Mouse (Mus musculus): ENCODE results near the gene Rab42.

The Rab42 gene

GRCm38 (mm10) chr4:132302939-132303479 is at the start of gene Rab42:
Gene Rab42, minus strand, starts transcription at chr4:132303385.
- DNase-seq (ENCODE audit: low spot score) = peak; percentile 39

- no peak for DNase-seq (ENCODE audit: low spot score)
Observed at GRCm38 (mm10) chr4:132352739-132353138, 49.6 kb upstream of the Rab42 start.

GRCm38 (mm10) chr4:132351401-132351800 is 48.2 kb upstream of the Rab42 start:
- DNase-seq (ENCODE audit: low spot score) = no peak

- DNase-seq (ENCODE audit: low spot score) = no peak
Observed at GRCm38 (mm10) chr4:132350854-132351253, 47.7 kb upstream of the Rab42 start.

GRCm38 (mm10) chr4:132350123-132350740 is 47.0 kb upstream of the Rab42 start:
- DNase-seq (ENCODE audit: low spot score) = no peak

GRCm38 (mm10) chr4:132349495-132350122 is 46.4 kb upstream of the Rab42 start:
- no peak for DNase-seq (ENCODE audit: low spot score)

- DNase-seq (ENCODE audit: low spot score) = no peak
Observed at GRCm38 (mm10) chr4:132346661-132347060, 43.5 kb upstream of the Rab42 start.

GRCm38 (mm10) chr4:132346261-132346660 is 43.1 kb upstream of the Rab42 start:
- no peak for DNase-seq (ENCODE audit: low spot score)

GRCm38 (mm10) chr4:132345843-132346212 is 42.6 kb upstream of the Rab42 start:
- no peak for DNase-seq (ENCODE audit: low spot score)

GRCm38 (mm10) chr4:132345135-132345842 is 42.1 kb upstream of the Rab42 start:
- peak; percentile 98 for DNase-seq (ENCODE audit: low spot score)

GRCm38 (mm10) chr4:132344403-132345134 is 41.4 kb upstream of the Rab42 start:
- DNase-seq (ENCODE audit: low spot score) = no peak

- DNase-seq (ENCODE audit: low spot score) = no peak
Observed at GRCm38 (mm10) chr4:132341451-132341850, 38.3 kb upstream of the Rab42 start.

GRCm38 (mm10) chr4:132338943-132339342 is 35.8 kb upstream of the Rab42 start:
- DNase-seq (ENCODE audit: low spot score) = no peak

- DNase-seq (ENCODE audit: low spot score) = no peak
Observed at GRCm38 (mm10) chr4:132332880-132333279, 29.7 kb upstream of the Rab42 start.

- DNase-seq (ENCODE audit: low spot score) = no peak
Observed at GRCm38 (mm10) chr4:132331960-132332359, 28.8 kb upstream of the Rab42 start.

- no peak for DNase-seq (ENCODE audit: low spot score)
Observed at GRCm38 (mm10) chr4:132329835-132330354, 26.7 kb upstream of the Rab42 start.

- DNase-seq (ENCODE audit: low spot score) = peak; percentile 76
Observed at GRCm38 (mm10) chr4:132329115-132329834, 26.1 kb upstream of the Rab42 start, which contains the start of gene Trnau1ap. Gene Trnau1ap, minus strand, starts transcription at chr4:132329538.

GRCm38 (mm10) chr4:132328391-132328982 is 25.3 kb upstream of the Rab42 start:
- DNase-seq (ENCODE audit: low spot score) = no peak

- no peak for DNase-seq (ENCODE audit: low spot score)
Observed at GRCm38 (mm10) chr4:132326481-132326880, 23.3 kb upstream of the Rab42 start.

- no peak for DNase-seq (ENCODE audit: low spot score)
Observed at GRCm38 (mm10) chr4:132315711-132316110, 12.5 kb upstream of the Rab42 start.

GRCm38 (mm10) chr4:132312627-132313026 is 9.4 kb upstream of the Rab42 start:
- no peak for DNase-seq (ENCODE audit: low spot score)
